Comparison of ENCODE assay signal across 13 mouse cellular contexts in genomic region chr3:88005822-88006786, GRCm38 (mm10). TPM values are rescaled to one million over a fixed set of nuclear protein-coding genes. Genes with fewer than 3 reads are reported as not detected.
A peak's percentile ranks its signal among the peaks of the same experiment; 100 is the strongest.
DNase-seq lines count a peak whose midpoint lies in the region; ATAC-seq and TF ChIP-seq lines count a peak whose summit lies in the region.
"Had no signal": no experiment of that assay in that cellular context is flagged by ENCODE, and none has a peak within 500 bp of the region (broad histone marks: within the 10 kb centered on the region; RNA-seq: fewer than 3 reads in every experiment).

No protein-coding gene starts in this region.

- H3K9ac ChIP-seq in liver, adult 2 months (ENCODE audit: low read depth, low read length) = no peak overlapping the region
- no peak overlapping the region for H3K9ac ChIP-seq in liver, embryonic 11.5 days (ENCODE audit: low read depth, low read length)
- H3K9ac ChIP-seq: neural tube, embryonic 13.5 days had no signal

- TF ChIP-seq CTCF in liver, adult 2 months (IDR thresholded peaks at IDR 0.05; ENCODE audit: low read depth, low read length) = peak; percentile 51; the same call in 1 of the 2 replicates
- TF ChIP-seq CTCF in small intestine, adult 2 months (IDR thresholded peaks at IDR 0.05; ENCODE audit: extremely low read depth, insufficient read length, insufficient replicate concordance, low read depth, low read length) = peak; percentile 49; the same call in 1 of the 2 replicates

- H3K79me2 ChIP-seq in liver, adult 2 months (ENCODE audit: control insufficient read depth, insufficient read depth, low read length) = no peaks in the 10 kb centered on the region

- peaks cover 7% of the 10 kb centered on the region; the same call in 1 of the 2 replicates for H3K27me3 ChIP-seq in liver, adult 2 months (ENCODE audit: control insufficient read depth, insufficient read depth, low read length)
- H3K27me3 ChIP-seq in liver, embryonic 11.5 days (replicated peaks; ENCODE audit: control insufficient read depth, insufficient read depth, low read length) = peaks cover 36% of the 10 kb centered on the region
- H3K27me3 ChIP-seq in small intestine, adult 2 months (ENCODE audit: control insufficient read depth, insufficient read depth, low read length) = peaks cover 15% of the 10 kb centered on the region; the same call in 1 of the 2 replicates

- no peaks in the 10 kb centered on the region for H3K4me1 ChIP-seq in liver, adult 2 months (ENCODE audit: control insufficient read depth, insufficient read depth, low read length)
- no peaks in the 10 kb centered on the region for H3K4me1 ChIP-seq in liver, embryonic 11.5 days (replicated peaks; ENCODE audit: control insufficient read depth, insufficient read depth, low read length)
- no peaks in the 10 kb centered on the region for H3K4me1 ChIP-seq in small intestine, adult 2 months (ENCODE audit: control insufficient read depth, insufficient read depth, insufficient read length, low read length)

- 73% methylated on average over 18 of the region's 18 CpGs for WGBS in liver, adult 2 months
- WGBS in liver, embryonic 11.5 days = 70% methylated on average over 18 of the region's 18 CpGs
- WGBS in small intestine, adult 2 months = 75% methylated on average over 18 of the region's 18 CpGs

- H3K27ac ChIP-seq in liver, adult 2 months (replicated peaks; ENCODE audit: insufficient read depth, low read depth, low read length) = no peak overlapping the region
- no peak overlapping the region for H3K27ac ChIP-seq in liver, embryonic 11.5 days (ENCODE audit: low read depth, low read length)
- H3K27ac ChIP-seq in small intestine, adult 2 months (ENCODE audit: insufficient read depth, low read depth, low read length) = no peak overlapping the region
- H3K27ac ChIP-seq: neural tube, embryonic 13.5 days had no signal

- TF ChIP-seq POLR2A in liver, adult 2 months (IDR thresholded peaks at IDR 0.05; ENCODE audit: extremely low read depth, insufficient read depth, low read length) = no peak
- no peak for TF ChIP-seq POLR2A in small intestine, adult 2 months (IDR thresholded peaks at IDR 0.05; ENCODE audit: low read depth, low read length)

- H3K36me3 ChIP-seq in liver, adult 2 months (ENCODE audit: control insufficient read depth, insufficient read depth, low read length) = no peaks in the 10 kb centered on the region
- no peaks in the 10 kb centered on the region for H3K36me3 ChIP-seq in liver, embryonic 11.5 days (ENCODE audit: control insufficient read depth, insufficient read depth, low read length)
- no peaks in the 10 kb centered on the region for H3K36me3 ChIP-seq in small intestine, adult 2 months (ENCODE audit: control insufficient read depth, insufficient read depth, low read length)
- H3K36me3 ChIP-seq: neural tube, embryonic 13.5 days had no signal

- H3K4me3 ChIP-seq in liver, adult 2 months (ENCODE audit: insufficient read depth, low read depth, low read length) = no peak overlapping the region
- H3K4me3 ChIP-seq in liver, embryonic 11.5 days (ENCODE audit: low read depth, low read length) = no peak overlapping the region
- H3K4me3 ChIP-seq in small intestine, adult 2 months (ENCODE audit: low read depth, low read length) = no peak overlapping the region
- H3K4me3 ChIP-seq: neural tube, embryonic 13.5 days had no signal

- no peaks in the 10 kb centered on the region; the same call in 1 of the 2 replicates for H3K9me3 ChIP-seq in liver, embryonic 11.5 days (ENCODE audit: control insufficient read depth, low read length)
- H3K9me3 ChIP-seq: neural tube, embryonic 13.5 days had no signal

- peak; percentile 45 for DNase-seq in CD4-positive, CD25-positive, alpha-beta regulatory T cell, adult 2 months (ENCODE audit: low read depth, low spot score)
- no peak for DNase-seq in liver, adult 2 months (ENCODE audit: extremely low read depth, low read depth, low spot score)
- no peak for DNase-seq in liver, embryonic 11.5 days (ENCODE audit: low spot score)
- peak; percentile 17 for DNase-seq in c-Kit-negative CD71-positive TER-119-positive erythroid progenitor cells, embryonic 14.5 days (ENCODE audit: low read depth, low spot score)
- no peak for DNase-seq in T-cell, adult 2 months (ENCODE audit: low spot score)
- DNase-seq in spleen, postnatal 4 days (ENCODE audit: low spot score in 2 of 2) = no peak
- DNase-seq: adrenal gland, adult 8-10 months; cerebellum, postnatal 36 days had no signal

- no peak overlapping the region for H3K4me2 ChIP-seq in liver, embryonic 11.5 days
- H3K4me2 ChIP-seq: neural tube, embryonic 13.5 days had no signal

- no peak for ATAC-seq in CD4-positive, CD25-positive, alpha-beta regulatory T cell, adult 4 months
- ATAC-seq in liver, embryonic 11.5 days (replicated peaks; ENCODE audit: low FRiP score) = no peak

RNA-seq across cellular contexts. Expression of gene Bcan, which starts 6.1 kb away (rescaled TPM):
- polyA plus RNA-seq in CD4-positive, CD25-positive, alpha-beta regulatory T cell, adult 4 months (2017; shearing (Covaris generic)) = not detected
- 0.13 TPM in 1 of 2 replicates, not detected in the other for total RNA-seq in liver, adult 2 months (2014; rRNA removed)
- polyA plus RNA-seq in liver, adult 2 months (2012; rRNA removed) = not detected in 2 replicates
- 0.08 TPM in 1 of 2 replicates, not detected in the other for polyA plus RNA-seq in liver, embryonic 11.5 days (2014; fragmentation: Nextera tagmentation; extraction: Ambion mirVana)
- polyA plus RNA-seq in small intestine, adult 2 months (2012; rRNA removed) = 0.04 and 0.24 TPM in 2 replicates
- total RNA-seq: megakaryocyte-erythroid progenitor cell, adult 5-6 weeks had no signal
- polyA plus RNA-seq: kidney, embryonic 14.5 days had no signal

RNA-seq across cellular contexts. Expression of gene Hapln2, which starts 21.3 kb away (rescaled TPM):
- under 1 TPM in 1 of 2 experiments, not detected in 1; 0.17 TPM for polyA plus RNA-seq in CD4-positive, CD25-positive, alpha-beta regulatory T cell, adult 4 months (2017; shearing (Covaris generic))
- total RNA-seq in liver, adult 2 months (2014; rRNA removed) = not detected in 2 replicates
- polyA plus RNA-seq in liver, adult 2 months (2012; rRNA removed) = not detected in 2 replicates
- polyA plus RNA-seq in liver, embryonic 11.5 days (2014; fragmentation: Nextera tagmentation; extraction: Ambion mirVana) = not detected in 2 replicates
- polyA plus RNA-seq in small intestine, adult 2 months (2012; rRNA removed) = not detected in 2 replicates
- total RNA-seq: adrenal gland, adult 8-10 months; megakaryocyte-erythroid progenitor cell, adult 5-6 weeks had no signal
- polyA plus RNA-seq: kidney, embryonic 14.5 days had no signal

RNA-seq across cellular contexts. Expression of gene Nes, which starts 35.2 kb away (rescaled TPM):
- not detected for polyA plus RNA-seq in CD4-positive, CD25-positive, alpha-beta regulatory T cell, adult 4 months (2017; shearing (Covaris generic))
- 0.65 and 0.74 TPM in 2 replicates for total RNA-seq in liver, adult 2 months (2014; rRNA removed)
- 0.53 and 0.55 TPM in 2 replicates for polyA plus RNA-seq in liver, adult 2 months (2012; rRNA removed)
- 4.9 and 5.8 TPM in 2 replicates for polyA plus RNA-seq in liver, embryonic 11.5 days (2014; fragmentation: Nextera tagmentation; extraction: Ambion mirVana)
- 2.6 and 5.0 TPM in 2 replicates for polyA plus RNA-seq in small intestine, adult 2 months (2012; rRNA removed)
- total RNA-seq: megakaryocyte-erythroid progenitor cell, adult 5-6 weeks had no signal

RNA-seq across cellular contexts. Expression of gene Gpatch4, which starts 36.8 kb away (rescaled TPM):
- 10 to 100 TPM; 33.8 to 36.0 TPM for polyA plus RNA-seq in CD4-positive, CD25-positive, alpha-beta regulatory T cell, adult 4 months (2017; shearing (Covaris generic))
- 4.2 and 5.7 TPM in 2 replicates for total RNA-seq in liver, adult 2 months (2014; rRNA removed)
- 4.1 and 4.3 TPM in 2 replicates for polyA plus RNA-seq in liver, adult 2 months (2012; rRNA removed)
- 60.6 and 60.7 TPM in 2 replicates for polyA plus RNA-seq in liver, embryonic 11.5 days (2014; fragmentation: Nextera tagmentation; extraction: Ambion mirVana)
- polyA plus RNA-seq in small intestine, adult 2 months (2012; rRNA removed) = 3.7 and 4.4 TPM in 2 replicates

RNA-seq across cellular contexts. Expression of gene Naxe, which starts 52.2 kb away (rescaled TPM):
- 10 to 100 TPM; 67.4 to 72.4 TPM for polyA plus RNA-seq in CD4-positive, CD25-positive, alpha-beta regulatory T cell, adult 4 months (2017; shearing (Covaris generic))
- total RNA-seq in liver, adult 2 months (2014; rRNA removed) = 99.6 and 105 TPM in 2 replicates
- 84.1 and 94.0 TPM in 2 replicates for polyA plus RNA-seq in liver, adult 2 months (2012; rRNA removed)
- 98.7 and 106 TPM in 2 replicates for polyA plus RNA-seq in liver, embryonic 11.5 days (2014; fragmentation: Nextera tagmentation; extraction: Ambion mirVana)
- polyA plus RNA-seq in small intestine, adult 2 months (2012; rRNA removed) = 25.4 and 41.6 TPM in 2 replicates

Comparison
In these comparisons a context has a peak if more than half of its experiments do, and no peak if none do; other contexts are left out.
1. DNase-seq: peak in CD4-positive, CD25-positive, alpha-beta regulatory T cell, adult 2 months (single experiment) and c-Kit-negative CD71-positive TER-119-positive erythroid progenitor cells, embryonic 14.5 days (single experiment); none in liver, adult 2 months (single experiment), liver, embryonic 11.5 days (single experiment), T-cell, adult 2 months (single experiment) and spleen, postnatal 4 days (0 of 2).